Mouse (Mus musculus) Muller cell, postnatal 12 days (primary cell): Measurements from ENCODE around the gene Flt4.

Source experiments
- DNase-seq: peaks from one replicate; pipeline ENCODE4 v3.0.0-alpha.2; 2015; ENCODE audit errors: inconsistent ontology term

Gene Flt4

DNA sequence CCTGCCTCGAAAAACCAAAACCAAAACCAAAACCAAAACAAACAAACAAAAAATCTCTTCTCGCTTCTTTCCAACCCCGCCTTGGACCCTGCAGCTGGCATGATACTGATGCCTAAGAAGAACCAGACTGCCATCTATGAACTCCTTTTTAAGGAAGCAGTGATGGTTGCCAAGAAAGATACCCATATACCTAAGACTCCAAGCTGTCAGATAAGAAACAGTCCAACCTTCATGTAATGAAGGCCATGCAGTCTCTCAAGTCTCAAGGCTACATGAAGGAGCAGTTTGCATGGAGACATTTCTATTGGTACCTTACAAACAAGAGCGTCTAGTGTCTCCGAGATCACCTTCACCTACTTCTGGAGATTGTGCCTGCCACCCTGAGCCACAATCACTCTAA lies 88.7 kb downstream of the Flt4 start:
- DNase-seq, result no peak

- no peak for DNase-seq
These were observed 90.0 kb downstream of the Flt4 start for GRCm38 (mm10) chr11:49699079-49699478.

DNA sequence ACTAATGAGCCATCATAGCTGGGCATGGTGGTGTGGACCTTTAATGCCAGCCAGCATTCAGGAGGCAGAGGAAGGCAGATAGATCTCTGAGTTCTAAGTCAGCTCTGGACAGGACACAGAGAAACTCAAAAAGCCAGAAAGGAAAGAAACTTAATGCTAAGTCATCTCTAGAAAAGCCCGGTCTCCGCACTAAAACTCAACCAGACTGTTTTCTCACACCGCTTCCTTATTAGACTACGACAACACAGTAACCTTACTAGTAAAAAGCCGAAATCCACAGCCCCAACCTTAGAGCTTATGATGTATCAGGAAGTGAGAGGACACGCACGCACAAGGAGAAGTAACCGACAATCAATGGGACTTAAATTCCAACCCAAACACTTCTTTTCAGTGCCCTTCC lies 93.0 kb downstream of the Flt4 start:
- DNase-seq, result no peak
